Mouse (Mus musculus) adrenal gland, postnatal 0 days (tissue): ENCODE data around the gene Tsku. TPM values are rescaled to one million over a fixed set of nuclear protein-coding genes. Genes with fewer than 3 reads are reported as not detected.

ENCODE experiments used
- polyA plus RNA-seq: library from polyadenylated mRNA; unstranded; fragments of >200 nt; fragmentation: Nextera tagmentation; extraction: Ambion mirVana; gene quantifications from 2 replicates; pipeline ENCODE4 v1.2.1, GENCODE M21; 2015

Gene Tsku
- polyA plus RNA-seq = 6.8 and 8.9 TPM in 2 replicates

DNA sequence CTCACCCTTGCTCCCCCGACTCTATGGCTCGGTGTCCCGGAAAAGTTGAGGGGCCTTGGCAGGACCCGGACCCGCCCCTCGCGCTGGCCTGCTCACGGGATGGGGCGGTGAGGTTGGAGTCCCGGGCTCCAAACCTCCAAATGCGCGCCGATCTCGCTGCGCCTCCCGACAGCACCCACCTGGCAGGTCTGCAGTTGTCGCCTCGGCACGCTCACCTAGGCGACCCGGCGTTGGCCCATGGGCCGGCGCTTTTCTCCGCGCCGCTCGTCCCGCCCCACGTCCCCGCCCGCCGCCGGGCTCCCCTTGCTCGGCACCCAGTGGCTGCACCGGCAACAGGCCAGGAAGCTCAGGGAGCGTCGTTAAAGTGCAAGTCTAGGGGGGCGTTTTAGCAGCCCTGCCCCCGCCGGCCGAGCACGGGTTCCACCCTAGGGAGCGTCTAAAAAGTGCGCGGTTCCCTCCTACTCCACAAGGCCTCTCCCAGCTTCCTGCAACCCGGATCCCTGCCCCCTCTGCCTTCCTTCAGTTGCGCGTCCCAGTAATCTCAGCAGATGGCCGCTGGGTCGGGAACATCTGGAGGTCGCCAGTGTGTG lies at the start of gene Tsku:
Gene Tsku (minus strand): TSS at position 266 of the 590 bp plus-strand sequence.

GRCm38 (mm10) chr7:98321083-98321482 lies 40.0 kb downstream of the Tsku start, which contains the start of gene Acer3:
Gene Acer3 (minus strand): TSS chr7:98321208.

Other genes with a start within 250 kb of the Tsku start
- 10.5 and 23.1 TPM in 2 replicates for gene Myo7a, start 241.8 kb downstream of the Tsku start, polyA plus RNA-seq
- gene Omp, start 215.8 kb downstream of the Tsku start, polyA plus RNA-seq = 0.41 and 0.46 TPM in 2 replicates
- 6.9 and 9.7 TPM in 2 replicates for gene Capn5, start 183.1 kb downstream of the Tsku start, polyA plus RNA-seq
- gene B3gnt6, start 161.8 kb downstream of the Tsku start, polyA plus RNA-seq = 0.13 TPM in 1 of 2 replicates, not detected in the other
- gene Acer3, start 40.1 kb downstream of the Tsku start, polyA plus RNA-seq = 21.9 and 27.4 TPM in 2 replicates
- not detected in 2 replicates for gene Gucy2d, start 79.1 kb upstream of the Tsku start, polyA plus RNA-seq
- 16.8 and 25.9 TPM in 2 replicates for gene Lrrc32, start 128.0 kb upstream of the Tsku start, polyA plus RNA-seq